ENCODE assay signal across 16 mouse cellular contexts in genomic region chr17:68585195-68585594, GRCm38 (mm10).
"Had no signal": no experiment of that assay in that cellular context is flagged by ENCODE, and none has a peak within 500 bp of the region (broad histone marks: within the 10 kb centered on the region; RNA-seq: fewer than 3 reads in every experiment).

No protein-coding gene starts in this region.

- ATAC-seq: intestine, postnatal 0 days had no signal

- H3K9me3 ChIP-seq: limb, embryonic 10.5 days; limb, embryonic 13.5 days; liver, embryonic 13.5 days had no signal

- H3K4me1 ChIP-seq: limb, embryonic 10.5 days; limb, embryonic 13.5 days; liver, embryonic 13.5 days had no signal

- H3K27ac ChIP-seq: limb, embryonic 10.5 days; limb, embryonic 13.5 days; liver, embryonic 13.5 days; stomach, postnatal 0 days had no signal

- H3K36me3 ChIP-seq: limb, embryonic 10.5 days; limb, embryonic 13.5 days; liver, embryonic 13.5 days had no signal

- H3K27me3 ChIP-seq: limb, embryonic 13.5 days; liver, embryonic 13.5 days had no signal

- H3K4me2 ChIP-seq: limb, embryonic 13.5 days; liver, embryonic 13.5 days; midbrain, embryonic 11.5 days had no signal

- H3K4me3 ChIP-seq: limb, embryonic 10.5 days; limb, embryonic 13.5 days; liver, embryonic 13.5 days had no signal

- DNase-seq: liver, embryonic 13.5 days; lung, adult 2 months; lung, postnatal 14 days; lung, postnatal 4 days; midbrain, embryonic 14.5 days; right cerebral cortex, adult 18-20 months; right cerebral cortex, postnatal 14 days; right cerebral cortex, postnatal 4 days; thymus, adult 2 months; thymus, postnatal 14 days; thymus, postnatal 4 days had no signal

- H3K9ac ChIP-seq: limb, embryonic 13.5 days; liver, embryonic 13.5 days had no signal
